Mouse (Mus musculus): ENCODE results near the gene Zfp536.
A peak's percentile ranks its signal among the peaks of the same experiment; 100 is the strongest.

Gene Zfp536

DNA sequence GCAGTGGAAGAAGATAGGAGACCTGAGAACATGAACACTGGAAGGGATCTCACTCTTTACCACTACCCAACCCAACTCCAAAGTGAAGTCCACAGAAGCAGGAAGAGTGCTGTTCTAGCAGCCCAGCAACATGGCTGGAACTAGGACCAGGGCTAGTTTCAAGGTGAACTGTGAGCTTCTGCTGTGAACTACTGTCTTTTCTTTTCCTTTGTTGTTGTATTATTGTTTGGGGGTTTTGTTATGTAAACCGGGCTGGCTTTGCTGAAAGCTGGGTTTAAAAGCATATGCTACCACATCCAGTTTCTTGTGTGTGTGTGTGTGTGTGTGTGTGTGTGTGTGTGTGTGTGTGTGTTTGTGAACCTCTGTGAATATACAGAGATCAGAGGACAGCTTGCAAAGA is 216.6 kb downstream of the Zfp536 start:
- DNase-seq (ENCODE audit: low spot score in 2 of 2): no peak

DNA sequence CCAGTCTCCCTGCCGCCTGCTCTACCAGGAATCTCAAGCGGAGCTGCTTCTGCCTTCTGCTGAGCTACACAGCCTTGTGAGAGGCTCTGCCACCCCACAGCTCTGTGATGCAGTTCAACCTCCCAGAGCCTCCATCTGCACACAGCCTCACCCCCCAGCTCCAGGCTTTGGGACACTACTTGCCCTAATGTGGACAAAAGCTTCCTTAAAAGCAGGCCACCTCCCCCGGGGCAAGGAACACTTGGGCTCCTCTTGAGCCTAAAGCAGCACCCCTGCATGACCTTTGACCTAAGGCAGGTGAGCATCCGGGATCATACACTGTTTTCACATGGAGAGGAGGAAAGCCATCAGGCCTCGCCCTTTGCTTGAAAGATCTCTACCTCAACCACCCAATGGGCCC is 219.0 kb downstream of the Zfp536 start:
- no peak for DNase-seq (ENCODE audit: low spot score in 2 of 2)

DNA sequence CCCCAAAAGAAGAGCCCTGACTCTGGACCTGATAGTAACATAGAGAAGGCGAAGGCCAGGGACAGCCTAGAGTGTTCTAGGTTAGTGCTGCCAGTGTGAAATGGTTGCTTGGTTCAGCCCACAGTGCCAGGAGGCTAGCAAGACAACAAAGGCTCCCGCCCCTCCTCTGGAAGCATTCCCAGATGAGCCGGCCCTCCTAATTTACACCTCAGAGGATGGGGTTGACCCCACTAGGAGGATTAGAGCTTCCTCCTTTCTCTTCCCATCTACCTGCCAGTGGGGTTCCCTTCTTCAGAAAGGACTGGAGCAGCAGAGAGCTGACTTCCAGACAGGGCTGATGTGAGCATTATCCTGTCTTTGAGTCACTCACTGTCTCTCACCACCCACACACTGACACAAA is 219.8 kb downstream of the Zfp536 start:
- DNase-seq (ENCODE audit: low spot score in 2 of 2): no peak

DNA sequence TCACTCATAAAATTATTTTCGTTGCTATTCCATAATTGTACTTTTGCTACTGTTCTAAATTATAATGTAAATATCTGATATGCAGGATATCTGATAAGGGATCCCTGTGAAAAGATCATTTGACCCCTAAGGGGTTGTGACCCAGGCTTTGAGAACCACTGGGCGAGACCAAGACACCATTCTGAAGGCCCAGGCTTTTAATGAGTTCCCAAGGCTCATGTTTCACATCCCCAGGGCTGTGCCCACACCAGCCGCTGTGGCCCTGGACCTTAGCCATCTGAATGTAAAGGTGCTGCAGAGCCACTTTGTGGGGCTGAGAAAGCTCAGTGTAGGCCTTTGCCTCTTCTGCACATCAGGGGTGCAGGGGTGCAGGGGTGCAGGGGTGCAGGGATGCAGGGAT is 221.1 kb downstream of the Zfp536 start:
- DNase-seq (ENCODE audit: low spot score in 2 of 2): no peak

DNA sequence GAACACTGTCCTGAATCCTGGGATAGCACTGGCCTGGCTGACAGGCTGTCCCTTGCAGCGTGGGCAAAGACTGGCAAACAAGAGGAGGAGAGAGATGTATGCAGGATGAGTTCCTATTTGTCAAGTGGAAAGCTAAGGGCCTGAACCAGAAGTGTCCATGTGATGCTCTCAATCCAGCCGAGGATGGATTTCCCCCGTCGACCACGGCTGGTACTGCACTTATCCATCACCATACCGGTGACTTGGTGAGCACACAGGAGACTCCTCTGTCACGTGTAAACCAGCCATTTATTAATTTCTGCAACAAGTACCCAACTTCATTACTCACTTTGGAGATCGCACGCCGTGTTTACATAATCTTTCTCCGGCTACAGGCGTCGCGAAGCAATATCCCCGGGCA is 224.6 kb downstream of the Zfp536 start:
- no peak for DNase-seq (ENCODE audit: low spot score in 2 of 2)

DNA sequence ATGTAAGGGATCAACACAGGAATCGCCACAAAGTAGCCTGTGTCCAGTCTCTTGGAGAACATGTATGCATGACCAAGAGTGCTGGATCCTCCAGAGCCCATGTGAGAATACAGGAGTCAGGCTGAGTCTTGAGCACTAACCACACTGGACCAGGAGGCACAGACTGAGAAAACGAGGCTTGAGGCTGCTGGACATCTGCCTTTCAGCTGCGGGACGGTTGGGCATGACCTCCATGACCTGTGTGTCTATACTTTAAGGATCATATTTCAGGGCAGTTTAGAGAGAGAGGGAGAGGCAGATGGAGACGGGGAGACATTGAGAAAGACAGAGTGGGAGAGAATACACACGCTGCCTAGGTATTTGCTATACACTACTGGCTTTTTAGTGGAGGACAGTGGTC is 229.4 kb downstream of the Zfp536 start:
- no peak for DNase-seq (ENCODE audit: low spot score in 2 of 2)

DNA sequence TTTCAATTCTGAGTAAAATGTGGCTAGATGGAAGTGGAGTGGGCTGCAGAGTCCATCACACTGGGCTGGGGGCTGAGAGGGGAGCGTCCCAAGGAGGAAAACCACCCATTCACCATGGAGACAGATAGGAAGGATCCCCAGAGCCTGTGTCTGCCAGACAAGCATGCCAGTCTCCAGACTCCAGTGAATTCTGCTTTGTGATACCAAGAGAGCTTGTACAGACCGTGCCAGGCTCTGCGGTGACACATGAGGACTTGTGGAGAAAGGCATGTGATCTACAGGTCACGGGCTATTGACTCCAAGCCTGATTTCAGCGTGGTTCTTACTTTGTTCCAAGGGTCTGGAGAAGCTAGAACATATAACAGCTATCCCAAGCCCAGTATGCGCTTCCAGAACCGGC is 230.5 kb downstream of the Zfp536 start:
- no peak for DNase-seq (ENCODE audit: low spot score in 2 of 2)

DNA sequence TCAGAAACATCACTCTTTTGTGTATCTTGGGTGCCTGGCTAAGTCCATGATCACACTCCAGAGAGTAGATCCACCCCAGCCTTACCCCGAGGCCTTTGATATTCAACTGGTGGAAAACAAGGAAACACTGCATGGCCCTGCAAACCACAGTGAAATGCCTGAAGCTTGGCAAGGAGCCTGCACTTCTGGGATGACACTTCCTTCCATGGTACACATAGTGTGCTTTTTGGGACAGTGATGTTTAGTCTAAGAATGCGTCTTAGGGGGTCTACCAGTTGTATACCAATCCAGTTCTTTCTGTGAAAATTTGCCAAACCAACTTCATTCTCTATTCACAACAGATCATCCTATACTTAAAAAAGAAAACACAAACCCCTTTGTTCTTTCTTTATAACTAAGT is 242.3 kb downstream of the Zfp536 start:
- no peak for DNase-seq (ENCODE audit: low spot score in 2 of 2)

DNA sequence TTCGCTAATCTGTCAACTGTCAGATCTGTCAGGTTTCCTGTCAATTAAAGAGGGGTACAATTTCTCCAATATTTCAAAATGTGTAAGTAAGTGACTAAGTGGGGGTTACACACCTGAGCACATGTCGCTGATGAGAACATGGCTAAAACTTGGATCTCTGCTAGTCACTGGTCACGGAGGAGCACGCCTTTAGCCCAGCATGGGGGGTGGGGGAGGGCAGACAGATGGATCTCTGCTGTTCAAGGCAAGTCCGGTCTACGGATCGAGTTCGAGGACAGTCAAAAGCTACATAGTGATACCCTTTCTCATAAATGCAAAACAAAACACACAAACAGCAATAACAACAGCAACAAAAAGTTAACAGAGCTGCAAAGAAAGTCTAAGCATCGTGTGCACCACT is 245.1 kb downstream of the Zfp536 start:
- no peak for DNase-seq (ENCODE audit: low spot score in 2 of 2)

DNA sequence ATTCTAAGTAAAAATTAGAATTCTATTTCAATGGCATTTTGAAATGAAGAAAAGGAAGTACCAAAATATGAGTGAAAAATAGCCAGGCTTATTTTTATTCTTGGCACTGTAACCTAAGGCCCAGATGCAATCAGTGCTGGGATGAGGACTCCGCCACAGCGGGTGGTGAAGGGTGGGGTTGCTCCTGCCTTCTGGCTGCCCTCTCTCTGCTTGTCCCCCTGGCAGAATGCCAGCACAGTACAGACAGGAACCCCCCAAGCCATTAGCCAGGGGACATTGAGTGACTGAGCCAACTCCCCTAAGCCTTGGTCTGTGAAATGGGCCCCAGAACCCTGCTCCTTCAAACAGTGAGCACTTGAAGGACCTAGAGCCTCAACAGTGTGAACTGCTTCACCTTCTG is 245.6 kb downstream of the Zfp536 start:
- no peak for DNase-seq (ENCODE audit: low spot score in 2 of 2)

DNA sequence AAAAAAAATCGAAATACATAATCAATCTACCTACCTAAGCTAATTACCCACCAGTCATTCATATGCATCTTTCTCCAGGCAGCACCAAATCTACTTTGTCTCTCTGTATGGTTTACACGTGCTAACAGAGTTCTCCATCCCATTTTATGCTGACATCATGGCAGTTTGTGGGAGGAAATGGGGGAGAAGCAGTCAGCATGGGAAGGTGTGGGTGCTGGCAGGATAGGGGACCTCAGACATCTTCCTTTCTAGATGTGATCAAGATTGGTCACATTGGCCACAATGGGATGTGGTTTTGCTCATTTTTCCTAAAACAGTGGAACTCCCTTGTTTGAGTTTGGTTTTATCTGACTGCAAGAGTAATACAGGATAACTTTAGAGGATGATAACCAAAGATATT is 252.0 kb downstream of the Zfp536 start:
- DNase-seq (ENCODE audit: low spot score in 2 of 2): no peak

DNA sequence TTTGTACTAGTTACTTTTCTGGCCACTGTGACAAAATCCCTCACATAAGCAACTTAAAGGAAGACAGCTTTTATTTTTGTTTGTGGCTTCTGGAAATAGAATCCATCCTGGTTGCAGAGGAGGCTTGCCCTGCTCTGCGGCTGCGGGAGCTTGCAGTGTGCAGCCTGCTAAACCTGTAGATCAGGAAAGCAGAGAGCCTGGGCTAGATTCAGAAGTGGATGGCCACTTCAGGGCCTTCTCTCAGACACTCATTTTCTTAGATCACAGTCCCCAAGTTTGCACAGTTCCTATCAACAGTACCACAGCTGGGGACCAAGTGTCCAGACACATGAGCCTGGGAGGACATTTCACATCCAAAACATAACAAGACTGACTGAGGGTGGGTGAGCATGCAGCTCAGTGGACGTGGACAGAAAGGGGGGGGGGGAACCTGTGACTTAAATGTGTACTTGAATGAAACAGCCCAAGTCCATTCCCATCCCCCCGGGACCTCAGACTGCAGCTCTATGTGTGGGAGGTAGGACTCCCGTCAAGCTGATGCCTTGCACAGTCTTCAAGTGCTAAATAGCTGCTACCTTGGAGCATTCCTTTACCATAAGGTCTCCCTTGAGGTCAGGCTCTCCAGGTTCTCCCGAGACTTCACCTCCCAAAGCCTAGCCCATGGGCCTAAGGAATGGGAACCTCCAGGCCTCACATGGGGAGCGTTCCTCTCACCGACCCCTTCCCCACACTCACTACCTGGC is 262.3 kb downstream of the Zfp536 start:
- no peak for DNase-seq (ENCODE audit: low spot score in 2 of 2)

DNA sequence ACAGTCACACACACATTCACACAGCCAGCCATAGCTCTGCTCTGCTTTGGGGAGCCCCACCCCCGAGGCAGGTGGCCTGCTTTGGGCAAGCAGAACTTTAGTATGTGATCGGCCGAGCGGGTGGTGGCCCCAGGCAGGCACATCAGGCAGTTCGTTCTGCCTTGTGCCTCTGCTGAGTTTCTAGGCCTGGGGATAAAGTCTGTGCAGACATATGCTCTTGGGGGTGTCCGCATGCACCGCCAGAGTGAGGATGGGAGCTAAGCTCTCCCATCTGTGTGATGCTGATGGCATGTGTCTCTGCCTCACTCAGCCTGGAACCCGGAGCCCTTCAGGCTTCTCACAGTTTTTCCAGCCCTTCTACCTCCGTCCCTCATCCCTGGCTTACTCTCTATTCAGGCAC is 263.7 kb downstream of the Zfp536 start:
- DNase-seq (ENCODE audit: low spot score in 2 of 2): no peak

DNA sequence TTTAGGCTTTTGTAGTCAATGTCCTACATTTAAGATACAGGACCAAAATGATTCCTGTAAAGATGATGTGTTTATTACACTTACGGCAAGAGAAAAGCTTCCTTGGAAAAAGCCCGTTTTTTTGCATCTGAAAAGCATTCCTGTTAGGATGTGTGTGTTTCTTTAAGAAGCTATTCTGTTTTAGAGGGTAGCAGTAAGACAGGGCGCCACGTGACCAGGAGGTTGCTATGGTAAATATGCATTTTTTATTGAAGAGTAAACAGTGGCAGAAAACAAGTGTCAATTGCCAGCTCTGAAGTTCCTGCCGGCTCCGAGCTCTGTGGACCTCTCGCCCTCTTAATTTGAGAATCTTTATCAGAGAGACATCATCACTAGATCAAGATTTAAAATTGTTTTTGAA is 267.9 kb downstream of the Zfp536 start:
- DNase-seq (ENCODE audit: low spot score in 2 of 2): no peak

DNA sequence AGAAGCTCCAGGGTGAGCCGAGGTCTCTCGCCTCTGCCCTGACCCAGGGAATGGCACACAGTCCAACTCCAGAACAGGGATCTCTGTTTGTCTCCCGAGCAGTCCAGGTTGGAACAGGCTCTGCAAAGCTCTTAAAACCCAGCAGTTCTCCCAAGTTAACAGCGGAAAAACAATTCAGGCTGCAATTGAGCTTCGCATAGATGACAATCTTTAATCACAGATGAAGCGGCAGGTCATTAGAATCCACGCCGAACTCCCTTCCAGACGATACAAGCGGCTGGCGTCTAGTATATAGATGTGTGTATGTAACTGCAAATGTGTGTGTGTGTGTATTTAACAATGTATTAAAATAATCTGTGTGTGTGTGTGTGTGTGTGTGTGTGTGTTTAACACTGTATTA is 268.3 kb downstream of the Zfp536 start:
- no peak for DNase-seq (ENCODE audit: low spot score in 2 of 2)

DNA sequence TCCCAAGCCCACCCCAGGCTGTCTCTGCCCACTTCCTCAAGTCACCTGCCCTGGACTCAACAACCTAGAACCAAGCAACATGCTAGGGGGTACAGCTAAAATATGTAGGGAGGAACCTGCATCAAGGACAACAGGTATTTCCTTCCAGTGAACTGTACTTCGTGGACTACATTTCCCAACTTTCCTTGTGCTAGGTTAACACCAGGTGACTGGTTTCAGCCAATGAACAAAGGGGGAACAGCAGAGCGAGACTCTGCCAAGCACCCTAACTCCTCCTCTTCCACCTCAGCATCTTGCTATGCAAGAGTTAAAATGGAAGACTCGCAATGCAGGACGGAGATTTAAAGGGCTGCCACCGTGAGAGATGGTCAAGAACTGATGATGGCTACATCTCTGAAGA is 274.6 kb downstream of the Zfp536 start:
- DNase-seq (ENCODE audit: low spot score in 2 of 2): no peak

DNA sequence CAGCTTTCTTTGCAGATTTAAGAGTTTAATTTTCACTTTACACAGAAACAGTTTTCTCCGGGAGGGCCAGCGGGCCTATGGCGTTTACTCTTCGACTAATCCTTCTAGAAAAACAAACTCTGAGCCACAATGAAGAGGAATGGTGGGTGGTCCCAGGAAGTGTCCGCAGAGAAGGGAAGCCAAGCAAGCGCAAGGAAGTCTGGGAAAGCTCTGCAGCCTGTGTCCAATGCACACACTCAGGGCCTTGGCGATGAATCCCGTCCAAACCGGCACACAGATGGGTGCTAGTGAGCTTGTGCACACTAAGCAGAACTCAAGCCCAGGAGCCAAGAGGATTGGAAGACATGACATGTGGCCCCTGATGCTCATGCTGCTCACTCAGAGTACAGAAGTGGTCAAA is 276.9 kb downstream of the Zfp536 start:
- no peak for DNase-seq (ENCODE audit: low spot score in 2 of 2)

DNA sequence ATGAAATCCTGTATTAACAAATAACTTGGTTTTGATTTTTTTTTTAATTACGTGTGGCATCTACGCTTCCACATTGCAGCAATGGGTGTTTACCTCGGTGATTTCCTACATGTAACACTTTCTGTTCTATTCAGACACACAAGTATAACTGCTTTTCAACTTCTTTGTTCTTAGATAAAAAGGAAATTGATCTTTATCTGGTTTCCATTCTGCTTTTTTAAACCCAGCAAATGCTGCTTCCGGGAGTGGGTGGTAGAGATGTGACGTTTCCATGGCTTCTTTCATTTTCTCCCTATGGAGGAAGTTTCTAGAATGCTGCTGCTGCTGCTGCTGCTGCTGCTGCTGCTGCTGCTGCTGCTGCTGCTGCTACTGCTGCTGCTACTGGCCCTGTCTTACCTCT is 283.1 kb downstream of the Zfp536 start:
- peak; percentile 25 to 43 for DNase-seq (ENCODE audit: low spot score in 2 of 2)

DNA sequence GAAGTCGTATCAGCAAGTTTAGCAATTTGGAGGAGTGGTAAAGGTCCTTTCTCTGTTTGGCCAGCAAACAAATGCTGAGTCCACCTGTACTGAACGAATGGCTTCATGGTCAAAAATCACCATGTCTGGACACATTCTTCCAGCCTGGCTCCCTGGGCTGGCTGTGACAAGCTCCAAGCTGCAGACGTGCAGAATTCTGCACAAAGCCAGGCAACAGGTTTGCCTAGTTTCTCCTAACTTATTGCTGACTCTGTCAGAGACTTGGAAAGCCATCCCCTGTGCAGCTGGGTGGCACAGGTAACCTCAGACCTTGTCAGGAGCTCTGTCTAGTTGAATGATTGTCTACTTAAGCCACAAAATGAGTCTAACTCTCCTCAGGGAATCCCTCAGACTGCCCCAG is 288.5 kb downstream of the Zfp536 start:
- no peak for DNase-seq (ENCODE audit: low spot score in 2 of 2)

DNA sequence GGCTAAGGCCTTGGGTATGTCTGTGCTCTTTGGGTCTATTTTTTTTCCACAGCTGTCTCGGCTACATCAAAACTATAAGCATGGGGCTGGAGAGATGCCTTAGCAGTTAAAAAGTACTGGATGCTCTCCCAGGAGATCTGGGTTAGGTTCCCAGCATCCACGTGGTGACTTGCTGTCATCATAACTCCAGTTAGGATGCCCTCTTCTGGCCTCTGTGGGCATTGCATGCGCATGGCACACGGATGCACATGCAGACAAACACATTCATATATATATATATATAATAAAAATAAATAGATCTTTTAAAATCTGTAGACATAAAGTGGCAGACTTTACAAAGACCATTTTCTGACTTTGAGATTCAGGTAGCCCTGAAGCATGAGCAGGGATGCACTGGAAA is 290.9 kb downstream of the Zfp536 start:
- no peak for DNase-seq (ENCODE audit: low spot score in 2 of 2)

DNA sequence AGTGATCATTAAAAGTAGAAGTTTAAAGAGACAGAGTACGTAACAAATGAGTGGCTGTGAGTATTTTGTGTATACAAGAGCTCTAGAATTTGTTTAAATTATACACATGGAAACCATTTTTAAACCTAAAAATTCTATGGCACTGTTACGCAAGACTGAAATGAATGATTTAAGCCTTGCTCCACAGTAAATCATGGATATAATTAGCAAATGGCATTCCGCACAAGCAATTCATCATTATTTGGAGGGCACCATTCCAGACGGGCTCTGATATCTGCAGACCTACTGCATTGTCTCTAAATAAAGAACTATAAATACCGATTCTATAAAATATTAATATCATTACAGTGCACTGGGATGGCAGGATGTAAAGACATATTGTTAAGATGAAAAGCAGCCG is 292.3 kb downstream of the Zfp536 start:
- DNase-seq (ENCODE audit: low spot score in 2 of 2): no peak

DNA sequence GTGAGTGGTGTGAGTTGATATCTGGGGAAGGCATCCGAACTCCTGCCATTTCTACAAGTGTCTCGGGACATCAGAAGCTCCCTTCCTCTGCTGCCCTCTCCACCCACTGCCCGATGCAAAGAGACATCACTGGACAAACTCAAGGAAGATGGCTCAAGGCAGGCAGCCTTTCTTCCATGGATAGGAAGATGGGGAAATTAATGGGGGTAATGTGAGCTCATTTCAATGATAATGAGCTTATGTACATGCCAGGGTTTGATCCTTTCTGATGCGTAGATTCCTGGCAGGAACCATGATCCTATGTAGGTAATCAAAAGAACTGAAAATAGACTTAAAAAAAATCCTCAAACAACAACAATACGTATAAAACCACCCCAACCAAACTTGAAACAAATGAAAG is 296.1 kb downstream of the Zfp536 start:
- no peak for DNase-seq (ENCODE audit: low spot score in 2 of 2)

DNA sequence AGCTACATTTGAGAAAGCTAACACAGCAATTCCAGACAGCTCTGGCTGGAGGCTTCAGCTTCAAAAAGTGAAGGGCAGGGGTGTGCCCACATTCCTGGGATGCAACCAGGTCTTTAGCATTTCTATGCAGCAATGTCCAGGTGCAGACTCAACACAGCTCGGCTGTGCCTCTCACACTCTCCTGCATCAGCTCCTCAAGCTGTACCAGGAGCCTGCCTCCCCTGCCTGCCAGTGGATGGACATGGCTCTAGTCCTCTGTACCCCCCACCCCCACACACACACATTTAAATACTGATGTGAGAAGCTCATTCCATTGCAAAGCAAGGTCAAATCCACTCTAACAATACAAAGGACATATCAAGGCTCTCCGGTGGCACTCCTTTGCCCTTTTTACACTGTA is 298.0 kb downstream of the Zfp536 start:
- no peak for DNase-seq (ENCODE audit: low spot score in 2 of 2)

DNA sequence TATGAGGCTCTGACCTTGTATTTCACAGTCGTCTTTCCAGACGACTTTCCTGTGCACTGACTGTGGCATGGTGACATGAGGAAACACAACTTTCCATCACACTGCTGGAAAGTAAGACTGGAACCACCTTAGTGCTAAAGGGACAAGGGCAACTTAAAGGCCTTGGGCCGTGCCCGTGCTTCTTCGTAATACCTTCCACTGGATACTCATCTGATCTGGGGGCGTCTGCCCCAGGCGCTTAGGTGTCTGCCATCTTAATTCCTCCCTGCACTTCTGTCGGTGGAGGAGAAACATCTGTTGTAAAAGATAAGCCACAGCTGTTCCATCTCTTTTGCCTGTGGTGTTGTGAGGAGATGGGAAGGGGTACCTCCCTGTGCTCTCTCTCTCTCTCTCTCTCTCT is 299.2 kb downstream of the Zfp536 start:
- no peak for DNase-seq (ENCODE audit: low spot score in 2 of 2)
